In the genomic region with DNA sequence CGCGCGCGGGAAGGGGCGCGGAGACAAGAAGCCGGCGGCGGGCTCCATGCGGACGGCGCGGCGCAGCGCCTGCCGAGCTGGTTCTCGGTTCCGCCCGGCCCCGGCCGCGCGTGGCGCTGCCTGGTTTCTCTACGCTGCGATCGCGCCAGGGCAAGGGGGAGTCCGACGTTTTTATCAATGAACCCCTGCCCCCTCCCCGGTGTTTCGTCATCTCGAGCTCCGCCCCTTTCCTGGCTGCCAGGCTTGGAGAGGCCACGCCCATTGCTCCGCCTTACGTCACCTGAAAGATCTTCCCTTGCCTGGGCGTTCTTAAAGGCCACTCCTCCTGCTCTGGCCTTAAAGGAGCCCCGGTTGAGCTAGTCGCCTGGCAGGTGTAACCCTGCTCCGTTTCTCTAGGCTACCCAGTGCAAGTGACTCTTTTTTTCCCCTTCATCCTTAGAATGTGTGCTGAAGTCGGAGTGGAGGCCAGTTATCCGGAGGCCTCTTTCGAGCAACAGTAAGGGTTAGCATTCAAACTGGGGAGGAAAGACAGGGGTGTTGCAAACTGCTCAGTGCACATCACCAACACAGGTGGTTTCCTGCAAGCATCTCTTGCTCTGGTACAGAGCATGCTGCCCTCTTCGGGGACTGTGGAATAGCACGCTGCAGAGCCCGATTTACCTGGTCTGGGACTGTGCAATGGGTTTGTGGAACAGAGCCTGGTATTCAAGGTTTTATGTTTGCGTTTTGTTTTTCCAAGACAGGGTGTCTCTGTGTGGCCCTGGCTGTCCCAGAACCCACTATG, we compare ENCODE assay signal across 7 mouse cellular contexts. TPM values are rescaled to one million over a fixed set of nuclear protein-coding genes. Genes with fewer than 3 reads are reported as not detected.
A peak's percentile ranks its signal among the peaks of the same experiment; 100 is the strongest.
DNase-seq lines count a peak whose midpoint lies in the region; ATAC-seq lines count a peak whose summit lies in the region.

Plk3 (minus strand) TSS at position 147 of the 784 bp plus-strand sequence.

- peak within 1 kb of the TSS; percentile 85 for H3K9ac ChIP-seq in intestine, embryonic 15.5 days

- H3K4me3 ChIP-seq in intestine, embryonic 15.5 days (replicated peaks), result peak within 1 kb of the TSS; percentile 81
- H3K4me3 ChIP-seq in midbrain, embryonic 10.5 days, result peak within 1 kb of the TSS; percentile 95

- peaks cover 10% of the 10 kb centered on the region; the same call in 1 of the 2 replicates for H3K27me3 ChIP-seq in intestine, embryonic 15.5 days (replicated peaks)
- peaks cover 35% of the 10 kb centered on the region for H3K27me3 ChIP-seq in midbrain, embryonic 10.5 days (ENCODE audit: low read depth, poor library complexity, severe bottlenecking)

- peak; percentile 98 to 99 for DNase-seq in adrenal gland, adult 18-20 months (ENCODE audit: low spot score in 2 of 2)
- peak; percentile 97 for DNase-seq in embryo, embryonic 11 days
- peak; percentile 93 to 98 for DNase-seq in gastrocnemius, postnatal 36 days
- DNase-seq in left cerebral cortex, postnatal 25 days (ENCODE audit: low spot score in 2 of 2), result peak; percentile 97 to 99
- DNase-seq in midbrain, embryonic 10.5 days (ENCODE audit: low spot score), result peak; percentile 96
- peak; percentile 94 for DNase-seq in right cerebral cortex, postnatal 4 days

- H3K4me1 ChIP-seq in intestine, embryonic 15.5 days (replicated peaks), result peaks cover 20% of the 10 kb centered on the region
- H3K4me1 ChIP-seq in midbrain, embryonic 10.5 days, result peaks cover 79% of the 10 kb centered on the region

- 1% methylated on average over 48 of the region's 48 CpGs for WGBS in intestine, embryonic 15.5 days
- WGBS in midbrain, embryonic 10.5 days, result 2% methylated on average over 46 of the region's 48 CpGs

- H3K4me2 ChIP-seq in intestine, embryonic 15.5 days (replicated peaks), result peak within 1 kb of the TSS; percentile 96

- peaks cover 5% of the 10 kb centered on the region; the same call in 1 of the 2 replicates for H3K36me3 ChIP-seq in intestine, embryonic 15.5 days
- H3K36me3 ChIP-seq in midbrain, embryonic 10.5 days, result peaks cover 27% of the 10 kb centered on the region

- peak; percentile 87 for ATAC-seq in intestine, embryonic 15.5 days

- peak within 1 kb of the TSS; percentile 42 for H3K27ac ChIP-seq in intestine, embryonic 15.5 days
- peak within 1 kb of the TSS; percentile 93 for H3K27ac ChIP-seq in midbrain, embryonic 10.5 days (replicated peaks)

- intact Hi-C loops in gastrocnemius, postnatal 36 days (cut with DNase I), result loop anchor here (5.0 kb wide), 1 partner anchor 307 kb away; no protein-coding TSS in a partner anchor
- intact Hi-C loops in left cerebral cortex, postnatal 25 days (cut with DNase I), result no loop called here

- no peaks in the 10 kb centered on the region for H3K9me3 ChIP-seq in intestine, embryonic 15.5 days
- H3K9me3 ChIP-seq in midbrain, embryonic 10.5 days (replicated peaks), result no peaks in the 10 kb centered on the region

RNA-seq across cellular contexts. Expression of gene Plk3, which starts in this region (rescaled TPM):
- total RNA-seq in adrenal gland, adult 18-20 months (2021), result 10 to 100 TPM; 14.1 to 42.2 TPM
- 1 to 10 TPM in 1 of 2 experiments, under 1 TPM in 1; 0.86 to 1.5 TPM for total RNA-seq in gastrocnemius, postnatal 36 days (2021)
- polyA plus RNA-seq in intestine, embryonic 15.5 days (2015; fragmentation: Nextera tagmentation; extraction: Ambion mirVana), result 3.6 and 3.7 TPM in 2 replicates
- 10 to 100 TPM; 11.4 to 16.3 TPM for total RNA-seq in left cerebral cortex, postnatal 25 days (2021)
- polyA plus RNA-seq in midbrain, embryonic 10.5 days (2016; fragmentation: Nextera tagmentation; extraction: Ambion mirVana), result 36.8 and 41.3 TPM in 2 replicates

Comparison
In these comparisons a context has a peak if more than half of its experiments do, and no peak if none do; other contexts are left out.
1. Peak in every context shown above with its lines: DNase-seq, ATAC-seq, H3K4me3 ChIP-seq and H3K27ac ChIP-seq.
2. RNA of gene Plk3 (total RNA-seq): 14.1 to 42.2 TPM in adrenal gland, adult 18-20 months and 11.4 to 16.3 TPM in left cerebral cortex, postnatal 25 days; 0.86 to 1.5 TPM in gastrocnemius, postnatal 36 days; every median in the first group is over 4 times any median in the second.